Mouse (Mus musculus): Measurements from ENCODE around the gene Cbwd1. TPM values are rescaled to one million over a fixed set of nuclear protein-coding genes. Genes with fewer than 3 reads are reported as not detected.
"Not testable (repeated sequence)": the region's sequence is repeated elsewhere in the genome, so short reads cannot be mapped to it uniquely, and the experiment has no call there.

Cbwd1 gene
- polyA plus RNA-seq, 2 experiments from 2014 or later = 12.2 to 27.9 TPM

DNA sequence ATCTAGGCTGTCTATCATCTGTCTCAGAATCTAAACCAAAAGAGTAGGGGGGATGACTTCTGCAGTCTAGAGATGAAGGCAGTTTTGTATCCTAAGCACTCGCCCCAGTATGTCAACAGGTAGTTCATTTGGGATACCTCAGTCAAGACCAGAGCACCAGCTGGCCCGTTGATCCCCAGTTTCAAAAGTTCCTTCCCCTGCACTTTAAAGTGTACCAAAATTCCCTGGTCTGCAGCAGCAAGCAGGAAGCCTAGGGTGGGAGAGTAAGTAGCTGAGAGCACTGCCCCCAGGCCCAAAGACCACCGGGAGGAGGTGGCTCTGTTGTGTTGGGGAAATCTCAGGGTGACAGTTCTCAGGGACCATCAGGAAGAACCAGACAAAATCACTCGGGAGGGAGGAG is 64.9 kb downstream of the Cbwd1 start:
- no peak for ATAC-seq

DNA sequence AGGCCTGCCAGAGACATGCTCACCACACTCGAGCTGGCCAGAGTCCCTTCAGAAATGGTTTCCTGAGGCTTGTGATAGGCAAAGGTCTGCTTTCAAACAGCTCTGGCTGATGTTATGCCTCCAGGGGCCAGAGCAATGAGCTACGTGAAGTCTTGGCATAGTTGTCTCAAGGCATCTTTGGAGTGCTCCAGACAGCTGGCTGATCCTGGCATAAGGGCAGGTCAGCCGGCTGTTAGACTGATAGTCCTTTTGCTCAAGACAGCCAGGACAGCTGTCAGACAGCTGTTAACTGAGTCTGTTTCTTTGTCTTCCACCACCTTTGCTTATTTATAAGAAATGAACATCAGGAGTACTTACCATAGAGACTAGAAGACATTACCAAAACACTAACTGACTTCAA is 74.5 kb downstream of the Cbwd1 start:
- no peak for ATAC-seq

DNA sequence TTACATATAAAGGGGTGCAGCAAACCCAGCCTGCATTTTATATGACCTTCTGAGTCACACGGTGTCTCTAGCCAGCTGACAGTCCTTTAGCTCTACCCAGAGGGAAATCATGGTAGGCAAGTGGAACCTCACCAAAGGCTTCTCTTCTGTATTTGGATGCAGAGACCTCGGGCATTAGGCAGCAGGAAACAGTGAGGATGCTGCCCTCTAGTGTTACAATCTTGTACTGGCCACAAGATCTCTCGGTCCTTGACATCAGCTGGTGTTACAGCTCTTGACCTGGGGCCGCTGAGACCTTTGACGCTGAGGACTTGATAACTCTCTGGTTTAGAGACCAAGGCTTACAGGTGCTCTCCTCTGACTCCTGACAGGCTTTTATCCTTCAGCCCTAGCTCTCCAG is 75.9 kb downstream of the Cbwd1 start:
- ATAC-seq = no peak

DNA sequence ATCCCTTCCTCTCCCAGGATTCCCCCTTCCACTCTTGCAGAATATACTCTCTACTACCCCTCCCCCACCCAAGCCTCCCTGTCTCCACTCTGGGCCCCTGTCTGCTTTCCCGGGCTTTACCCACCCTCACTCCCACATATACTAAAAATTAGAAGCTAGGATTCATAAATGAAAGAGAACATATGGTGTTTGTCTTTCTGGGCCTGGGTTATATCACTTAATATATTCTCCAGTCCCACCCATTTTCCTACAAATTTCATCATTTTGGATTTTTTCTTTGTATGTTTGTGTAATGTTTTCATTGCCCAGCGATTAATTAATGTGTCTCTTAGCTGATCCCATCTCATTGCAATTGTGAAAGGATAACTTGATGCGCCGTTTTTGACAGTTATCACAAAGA is 80.2 kb downstream of the Cbwd1 start:
- no peak for ATAC-seq

GRCm38 (mm10) chr19:24875129-24875870 is 86.1 kb downstream of the Cbwd1 start, which contains the start of gene Gm10053:
Gene Gm10053 (plus strand): TSS chr19:24875686.
- not testable (repeated sequence) for ATAC-seq

DNA sequence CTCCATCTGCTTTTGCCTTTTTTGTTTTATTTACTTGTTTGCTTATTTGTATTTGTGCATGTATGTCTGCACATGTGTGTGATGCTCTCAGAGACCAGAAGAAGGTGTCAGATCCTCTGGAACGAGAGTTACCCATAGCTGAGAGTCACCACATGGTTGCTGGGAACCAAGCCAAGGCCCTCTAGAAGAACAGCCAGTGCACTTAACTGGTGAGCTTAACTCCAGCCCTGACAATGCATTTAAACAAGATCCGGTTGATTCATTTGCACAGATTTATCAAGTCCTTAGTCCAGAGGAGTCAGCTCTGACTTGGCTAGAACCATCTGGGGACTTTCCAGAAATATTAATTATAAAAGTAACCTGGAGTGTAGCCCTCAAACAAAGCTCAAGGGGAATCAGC is 87.5 kb downstream of the Cbwd1 start:
- no peak for ATAC-seq

DNA sequence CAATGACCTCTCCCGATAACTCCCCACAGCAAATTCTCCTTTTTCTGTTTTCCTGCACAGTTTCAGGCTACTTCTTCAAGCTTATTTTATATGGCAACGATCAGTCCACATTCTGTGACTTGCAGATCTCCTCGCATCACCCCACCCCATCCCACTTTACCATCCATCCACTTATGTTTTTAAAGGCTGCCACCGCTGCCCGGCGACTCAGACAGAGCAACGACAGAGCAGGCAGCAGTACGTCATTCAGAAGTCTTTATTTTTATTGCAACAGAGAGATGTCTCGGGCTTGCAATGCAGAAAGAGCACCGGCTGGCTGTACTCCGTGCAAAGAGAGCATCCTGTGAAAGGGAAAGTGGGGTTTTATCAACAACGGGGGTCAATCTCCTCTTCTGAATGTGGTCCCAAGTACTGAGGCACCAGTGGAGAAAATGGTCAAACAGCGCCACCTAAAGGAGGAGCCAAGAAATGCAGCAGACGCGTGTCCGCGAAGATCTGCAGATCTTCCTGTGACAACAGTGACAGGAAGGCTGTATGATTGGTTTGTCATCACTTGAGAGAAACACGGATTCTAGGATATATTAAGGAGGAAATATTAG is 90.3 kb downstream of the Cbwd1 start:
- no peak for ATAC-seq

Other genes starting within 250 kb of the Cbwd1 start
- gene Pgm5, start 99.8 kb downstream of the Cbwd1 start, polyA plus RNA-seq (2017; shearing (Covaris generic)) = not detected
- 100 to 1,000 TPM; 175 to 208 TPM for gene Gm10053, start 85.9 kb downstream of the Cbwd1 start, polyA plus RNA-seq (2017; shearing (Covaris generic))
- not detected for gene Foxd4, start 60.4 kb downstream of the Cbwd1 start, polyA plus RNA-seq (2017; shearing (Covaris generic))
- 100 to 1,000 TPM in 1 of 2 experiments, 10 to 100 TPM in 1; 97.2 to 114 TPM for gene Dock8, start 37.9 kb upstream of the Cbwd1 start, polyA plus RNA-seq (2017; shearing (Covaris generic))

All from CD4-positive, CD25-positive, alpha-beta regulatory T cell, adult 4 months (primary cell).